Mouse (Mus musculus) left cerebral cortex, adult 2 months (tissue): ENCODE data around the gene Tenm2. TPM values are rescaled to one million over a fixed set of nuclear protein-coding genes. Genes with fewer than 3 reads are reported as not detected.

Experiments used
- DNase-seq, 2 experiments: peaks; one replicate each; pipeline ENCODE4 v3.0.0; 2021 to 2022; ENCODE audit warnings: low spot score in 2 of 2, mixed read lengths in 1 of 2; ENCODE audit errors: extremely low spot score in 1 of 2
- H3K27ac ChIP-seq: fragments of 200-600 bp; 2 replicates; pipeline ENCODE4 v1.8.1; 2022
- H3K4me3 ChIP-seq: fragments of 200-600 bp; 2 replicates; pipeline ENCODE4 v1.8.1; 2022
- CTCF ChIP-seq: fragments of 200-600 bp; IDR thresholded peaks from 2 replicates; pipeline ENCODE4 v1.8.1; 2022; ENCODE audit warnings: antibody characterized with exemption, mild to moderate bottlenecking, moderate library complexity
- intact Hi-C: fragments of 180-260 bp; cut with DNase I; formaldehyde crosslinking; loops from one replicate; pipeline ENCODE4 v1.15.1; 2025
- total RNA-seq, 2 experiments: library from RNA; stranded (reverse); gene quantifications; 2 replicates each; pipeline ENCODE4 v1.2.3; 2021

Tenm2 gene
- total RNA-seq, 2 experiments from 2014 or later = 98.0 to 98.5 TPM

- Histone ChIP-seq H3K4me3 (no peak overlapping the region), H3K27ac (no peak overlapping the region)
- intact Hi-C loops = no loop called here
- DNase-seq = no peak
- no peak for TF ChIP-seq CTCF
Measured at GRCm38 (mm10) chr11:36635082-36635481, 600.7 kb downstream of the Tenm2 start.

GRCm38 (mm10) chr11:36632201-36632600, 603.6 kb downstream of the Tenm2 start:
- Histone ChIP-seq H3K27ac (no peak overlapping the region), H3K4me3 (no peak overlapping the region)
- intact Hi-C loops = no loop called here
- TF ChIP-seq CTCF = no peak
- no peak for DNase-seq

GRCm38 (mm10) chr11:36613807-36614206, 622.0 kb downstream of the Tenm2 start:
- intact Hi-C loops = no loop called here
- TF ChIP-seq CTCF = no peak
- H3K4me3 ChIP-seq = no peak overlapping the region
- no peak overlapping the region for H3K27ac ChIP-seq
- DNase-seq = no peak

GRCm38 (mm10) chr11:36604815-36605382, 630.9 kb downstream of the Tenm2 start:
- TF ChIP-seq CTCF = no peak
- no peak overlapping the region for H3K27ac ChIP-seq
- intact Hi-C loops = no loop called here
- DNase-seq = no peak
- no peak overlapping the region for H3K4me3 ChIP-seq

GRCm38 (mm10) chr11:36604272-36604671, 631.5 kb downstream of the Tenm2 start:
- no peak for TF ChIP-seq CTCF
- Histone ChIP-seq H3K4me3 (no peak overlapping the region), H3K27ac (no peak overlapping the region)
- DNase-seq = no peak
- intact Hi-C loops = no loop called here

GRCm38 (mm10) chr11:36592471-36592870, 643.3 kb downstream of the Tenm2 start:
- DNase-seq = no peak
- intact Hi-C loops = no loop called here
- H3K4me3 ChIP-seq = no peak overlapping the region
- H3K27ac ChIP-seq = no peak overlapping the region
- TF ChIP-seq CTCF = no peak

- TF ChIP-seq CTCF = no peak
- Histone ChIP-seq H3K27ac (no peak overlapping the region), H3K4me3 (no peak overlapping the region)
- intact Hi-C loops = no loop called here
- peak in 1 of 2 experiments; percentile 49 for DNase-seq
Measured at GRCm38 (mm10) chr11:36566146-36566545, 669.6 kb downstream of the Tenm2 start.

GRCm38 (mm10) chr11:36562851-36563250, 672.9 kb downstream of the Tenm2 start:
- TF ChIP-seq CTCF = no peak
- intact Hi-C loops = no loop called here
- Histone ChIP-seq H3K27ac (no peak overlapping the region), H3K4me3 (no peak overlapping the region)
- no peak for DNase-seq

GRCm38 (mm10) chr11:36560785-36561548, 674.8 kb downstream of the Tenm2 start:
- Histone ChIP-seq H3K27ac (no peak overlapping the region), H3K4me3 (no peak overlapping the region)
- intact Hi-C loops = no loop called here
- no peak for TF ChIP-seq CTCF
- DNase-seq = no peak

- no peak overlapping the region for H3K4me3 ChIP-seq
- intact Hi-C loops = no loop called here
- no peak overlapping the region for H3K27ac ChIP-seq
- no peak for DNase-seq
- TF ChIP-seq CTCF = no peak
Measured at GRCm38 (mm10) chr11:36557316-36557715, 678.4 kb downstream of the Tenm2 start.

- intact Hi-C loops = no loop called here
- no peak overlapping the region for H3K27ac ChIP-seq
Measured at GRCm38 (mm10) chr11:36553286-36553685, 682.5 kb downstream of the Tenm2 start.

GRCm38 (mm10) chr11:36550649-36551048, 685.1 kb downstream of the Tenm2 start:
- intact Hi-C loops = no loop called here
- Histone ChIP-seq H3K4me3 (no peak overlapping the region), H3K27ac (no peak overlapping the region)
- no peak for TF ChIP-seq CTCF
- DNase-seq = no peak

More at GRCm38 (mm10) chr11:36553286-36553685, 682.5 kb downstream of the Tenm2 start:
- no peak overlapping the region for H3K4me3 ChIP-seq
- no peak for TF ChIP-seq CTCF
- no peak for DNase-seq
